Mouse (Mus musculus) 416B (cell line): ENCODE results near the gene Tspan9.

ENCODE experiments used
- DNase-seq: peaks from one replicate; pipeline ENCODE4 v3.0.0; 2011; ENCODE audit warnings: low read depth

Gene Tspan9

DNA sequence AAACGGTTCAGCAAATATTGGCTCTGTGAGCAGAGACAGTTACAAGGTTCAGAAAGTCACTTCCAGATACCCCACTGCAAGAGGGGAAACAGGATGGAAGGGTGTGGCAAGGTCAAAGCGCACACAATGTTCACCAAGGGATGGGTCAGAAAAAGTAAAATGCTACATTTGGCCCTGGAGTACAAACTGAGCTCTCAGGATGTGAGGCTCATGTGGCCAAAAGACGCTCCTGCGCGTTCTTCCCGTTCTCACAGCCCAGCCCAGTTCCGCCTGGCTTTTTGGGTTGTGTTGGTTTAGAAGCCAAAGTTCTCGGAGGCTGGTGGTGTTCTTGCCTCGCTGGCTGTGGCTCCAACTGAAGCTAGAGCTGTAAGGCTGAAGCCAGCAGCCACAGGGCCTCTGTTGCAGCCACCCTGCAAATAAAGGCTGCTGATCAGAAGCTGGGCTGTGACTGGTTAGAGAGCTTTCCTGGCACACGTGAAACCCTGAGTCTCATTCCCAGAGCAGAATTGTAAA is 9.7 kb downstream of the Tspan9 start:
- DNase-seq: no peak

GRCm38 (mm10) chr6:128132581-128132980 is 10.8 kb downstream of the Tspan9 start:
- DNase-seq: no peak

GRCm38 (mm10) chr6:128131390-128131789 is 12.0 kb downstream of the Tspan9 start:
- DNase-seq: no peak

GRCm38 (mm10) chr6:128130686-128131085 is 12.7 kb downstream of the Tspan9 start:
- no peak for DNase-seq

GRCm38 (mm10) chr6:128129382-128129781 is 14.0 kb downstream of the Tspan9 start:
- DNase-seq: no peak

GRCm38 (mm10) chr6:128127312-128127711 is 16.1 kb downstream of the Tspan9 start:
- no peak for DNase-seq

DNA sequence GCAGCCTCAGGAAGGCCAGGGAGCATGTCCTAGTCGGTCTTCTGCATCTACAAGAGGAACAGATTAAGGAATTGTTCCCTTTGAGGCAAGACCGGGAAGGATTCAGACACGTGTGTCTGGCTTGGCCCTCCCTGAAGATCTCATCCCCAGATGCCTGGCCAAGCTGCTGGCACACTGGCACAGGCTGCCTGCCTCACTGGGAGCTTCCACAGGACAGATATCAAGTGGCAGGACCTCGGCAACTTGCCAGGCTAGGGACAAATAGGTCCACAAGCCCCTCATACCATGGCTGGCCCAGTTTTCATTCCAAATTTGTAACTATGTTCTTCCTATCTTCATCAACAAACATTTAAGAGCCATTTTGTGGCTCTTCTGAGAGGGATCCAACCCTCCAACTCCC is 16.5 kb downstream of the Tspan9 start:
- DNase-seq: no peak

DNA sequence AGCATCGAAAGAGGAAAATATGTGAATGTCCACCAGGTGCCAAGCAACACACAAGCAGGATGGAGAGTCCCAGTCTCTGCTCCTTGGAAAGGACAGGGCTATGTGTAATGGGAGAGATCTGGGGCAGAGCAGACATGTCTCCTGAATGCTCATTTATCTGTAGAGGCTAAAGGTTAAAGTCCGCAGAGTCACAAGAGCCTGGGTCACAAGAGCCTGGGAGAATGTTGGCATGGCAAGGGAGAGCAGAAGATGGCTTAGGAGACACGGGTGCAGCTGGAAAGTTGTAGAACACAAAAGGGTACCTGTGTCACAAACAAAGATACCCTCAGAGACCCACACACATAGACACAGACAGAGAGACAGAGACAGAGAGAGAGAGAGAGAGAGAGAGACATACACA is 17.9 kb downstream of the Tspan9 start:
- DNase-seq: no peak

GRCm38 (mm10) chr6:128124222-128124971 is 19.0 kb downstream of the Tspan9 start:
- DNase-seq: no peak

- no peak for DNase-seq
Measured at GRCm38 (mm10) chr6:128122127-128122526, 21.3 kb downstream of the Tspan9 start.

GRCm38 (mm10) chr6:128121691-128122090 is 21.7 kb downstream of the Tspan9 start:
- no peak for DNase-seq

DNA sequence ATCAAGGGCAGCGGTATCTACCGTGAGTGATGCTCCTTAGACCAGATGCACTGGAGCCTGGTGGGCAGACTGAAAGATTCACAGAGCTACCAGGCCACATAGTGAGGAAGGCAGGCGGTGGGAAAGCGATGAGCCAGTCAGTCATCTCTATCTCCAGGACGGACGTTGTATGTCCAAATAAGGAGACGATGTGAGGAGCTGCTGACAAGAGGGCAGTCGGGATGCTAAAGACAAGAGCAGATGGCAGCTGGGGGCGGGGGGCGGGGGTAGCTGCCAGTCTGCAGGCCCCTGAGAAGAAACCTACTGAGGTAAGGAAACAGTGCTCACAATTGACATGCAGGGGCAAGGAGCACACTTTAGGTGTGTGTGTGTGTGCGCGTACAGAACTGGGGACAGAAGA is 22.6 kb downstream of the Tspan9 start:
- DNase-seq: no peak

DNA sequence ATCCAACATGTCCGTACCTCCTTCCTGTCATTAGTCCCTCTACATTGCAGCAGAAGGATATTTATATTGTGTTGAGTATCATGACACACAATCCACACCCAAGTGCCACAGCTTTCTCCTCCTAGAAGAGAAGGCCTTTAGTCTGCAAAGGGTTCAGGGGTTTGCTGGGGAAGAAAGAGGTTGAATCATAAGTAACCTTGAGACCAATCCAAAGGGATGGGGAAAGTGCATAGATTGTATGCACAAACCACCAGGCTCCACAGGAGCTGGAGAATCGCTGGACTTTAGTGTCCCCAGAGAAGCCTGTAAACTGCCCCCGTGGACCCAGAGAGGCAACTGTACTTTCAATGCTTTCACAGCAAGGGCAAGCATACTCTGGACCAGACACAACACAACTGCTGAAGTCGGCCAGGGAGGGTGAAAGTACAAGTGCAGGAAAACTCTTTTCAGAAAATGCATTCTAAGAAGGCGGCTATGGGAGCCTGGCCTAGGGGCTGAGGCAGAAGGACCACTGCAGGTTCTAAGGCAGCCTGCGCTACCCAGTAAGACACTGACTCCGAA is 24.6 kb downstream of the Tspan9 start:
- no peak for DNase-seq

DNA sequence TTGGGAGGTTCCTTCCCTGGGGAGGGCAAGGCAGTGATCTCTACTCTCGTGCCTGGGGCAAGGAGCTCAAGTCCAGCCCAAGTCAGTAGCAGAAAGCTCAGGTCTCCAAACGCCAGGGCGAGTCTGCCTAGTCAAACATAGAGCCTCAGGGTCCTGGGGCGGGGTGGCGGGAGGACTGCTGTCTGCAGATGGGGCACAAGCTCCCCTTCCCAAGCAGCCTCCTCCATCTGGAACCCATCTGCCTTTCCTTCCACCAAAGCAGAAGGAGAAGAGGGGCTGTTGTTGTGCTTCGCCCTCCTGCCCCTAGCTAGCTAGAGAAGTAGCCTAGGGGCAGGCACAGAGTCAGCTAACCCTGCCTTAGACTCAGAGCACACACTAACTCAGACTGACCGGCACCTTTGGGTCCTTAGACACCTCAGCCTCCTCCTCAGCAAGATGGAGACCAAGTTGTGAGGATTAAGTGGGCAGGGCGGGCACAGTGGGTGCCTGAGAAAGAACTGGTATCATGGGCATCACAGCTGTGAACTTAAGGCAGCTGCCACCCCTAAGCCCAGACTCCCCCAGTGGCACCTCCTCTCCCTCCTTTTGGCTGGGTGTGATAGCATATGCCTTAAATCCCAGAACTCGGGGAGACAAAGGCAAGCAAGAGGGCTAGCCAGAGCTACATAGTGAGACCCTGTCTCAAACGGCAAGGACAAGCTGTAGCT is 26.4 kb downstream of the Tspan9 start:
- no peak for DNase-seq

GRCm38 (mm10) chr6:128116344-128116743 is 27.1 kb downstream of the Tspan9 start:
- no peak for DNase-seq

GRCm38 (mm10) chr6:128115121-128115520 is 28.3 kb downstream of the Tspan9 start:
- DNase-seq: no peak

DNA sequence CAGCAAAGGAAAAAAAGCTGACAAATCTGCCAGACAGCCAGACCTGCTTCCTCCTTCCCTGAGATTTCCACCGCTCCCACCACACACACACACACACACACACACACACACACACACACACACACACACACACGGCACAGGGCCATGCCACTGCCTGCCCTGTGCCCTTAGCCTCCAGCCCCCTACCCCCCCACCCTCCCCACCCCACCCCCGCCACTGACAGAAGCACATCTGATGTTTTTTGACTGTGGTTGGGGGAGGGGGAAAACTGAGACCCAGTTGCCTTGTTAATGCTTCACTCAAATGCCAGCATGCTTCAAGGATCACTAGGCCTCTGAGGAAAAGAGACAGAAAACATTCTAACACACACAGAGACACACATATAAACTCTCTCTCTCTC is 30.8 kb downstream of the Tspan9 start:
- no peak for DNase-seq

DNA sequence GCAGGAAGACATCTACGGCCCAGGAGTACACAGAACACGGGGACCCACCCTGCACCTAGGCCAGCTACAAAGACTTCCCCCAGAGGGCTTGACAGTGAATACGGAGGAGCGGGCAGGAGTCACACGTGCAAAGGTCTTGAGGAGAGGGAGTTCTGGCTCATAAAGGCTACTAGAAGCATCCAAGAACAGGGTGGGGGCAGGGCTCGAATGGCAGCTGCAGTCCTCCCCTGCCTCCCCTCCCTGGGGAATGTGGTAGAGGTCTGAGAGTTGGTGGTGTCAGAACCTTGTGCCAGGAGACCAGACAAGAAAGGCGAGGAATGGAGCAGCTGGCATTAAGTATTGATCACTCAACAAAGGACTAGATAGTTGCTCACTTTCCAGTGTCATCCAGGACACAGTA is 31.6 kb downstream of the Tspan9 start:
- no peak for DNase-seq

- no peak for DNase-seq
Measured at GRCm38 (mm10) chr6:128108324-128109035, 34.9 kb downstream of the Tspan9 start.

GRCm38 (mm10) chr6:128107698-128108097 is 35.7 kb downstream of the Tspan9 start:
- peak; percentile 39 for DNase-seq

- no peak for DNase-seq
Measured at GRCm38 (mm10) chr6:128106154-128106553, 37.2 kb downstream of the Tspan9 start.

DNA sequence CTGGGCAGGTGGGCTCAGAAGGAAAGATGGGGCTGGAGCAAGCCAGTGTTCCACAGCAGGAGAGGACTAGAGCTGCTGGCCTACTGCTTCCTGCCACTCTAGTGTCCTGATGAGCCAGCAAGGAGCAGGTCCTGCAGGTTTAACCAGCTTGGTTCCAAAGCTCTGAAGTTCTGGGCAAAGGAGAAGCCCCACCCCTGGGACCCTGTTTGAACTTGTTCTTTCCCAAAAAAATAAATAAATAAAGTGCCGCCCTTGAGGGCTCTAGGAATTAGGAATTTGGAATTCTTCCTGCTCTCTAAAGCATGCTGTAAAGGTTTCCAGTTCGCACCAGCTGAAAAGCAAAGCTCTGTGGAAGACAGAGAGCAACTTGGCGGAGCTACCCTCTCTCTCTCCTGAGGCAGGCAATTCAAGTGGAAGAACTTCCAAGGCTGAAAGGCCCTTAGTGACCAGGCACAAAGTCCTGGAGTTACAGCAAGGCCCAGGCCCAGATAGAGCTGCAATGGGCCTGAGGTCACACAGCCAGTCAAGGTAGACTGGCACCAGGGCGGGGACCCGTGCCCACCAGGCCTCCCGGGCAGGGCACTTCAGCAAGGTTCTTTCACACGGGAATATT is 38.6 kb downstream of the Tspan9 start:
- DNase-seq: no peak
